Mouse (Mus musculus): ENCODE results near the gene Ccdc185. TPM values are rescaled to one million over a fixed set of nuclear protein-coding genes. Genes with fewer than 3 reads are reported as not detected.

Gene Ccdc185
- not detected for total RNA-seq (2021)
- long read RNA-seq, experiment 1: 0 reads
- long read RNA-seq, experiment 2: 0 reads

DNA sequence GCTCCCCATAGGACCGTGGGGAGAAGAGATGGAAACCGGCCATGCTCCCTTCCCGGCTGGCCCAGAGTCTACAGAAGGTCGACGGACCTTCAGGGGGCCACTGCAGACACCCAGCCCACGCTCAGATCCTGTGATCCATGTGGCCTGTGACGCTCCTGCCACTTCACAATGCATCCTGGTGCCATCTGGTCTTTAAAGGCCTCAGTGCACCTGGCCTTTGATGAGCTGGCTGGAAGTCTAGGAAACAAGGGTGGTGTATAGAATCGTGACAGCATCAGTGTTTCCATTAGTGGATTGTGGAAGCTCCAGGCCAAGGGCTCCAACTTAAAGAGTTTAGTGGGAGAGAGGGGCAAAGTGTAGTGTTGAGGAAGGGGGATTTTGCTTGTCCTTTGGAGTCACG, at the start of gene Ccdc185:
TSS of gene Ccdc185 (minus strand) at position 101 of the 400 bp plus-strand sequence.
- intact Hi-C loops (cut with DNase I): no loop called here
- no peak for DNase-seq

- intact Hi-C loops (cut with DNase I): loop anchor here (5.0 kb wide), 1 partner anchor 90 kb away; no protein-coding TSS in a partner anchor
- no peak for DNase-seq
Measured at GRCm38 (mm10) chr1:182797048-182797447, 48.1 kb upstream of the Ccdc185 start.

GRCm38 (mm10) chr1:182794628-182795027, 45.6 kb upstream of the Ccdc185 start:
- intact Hi-C loops (cut with DNase I): loop anchor here (5.0 kb wide), 1 partner anchor 93 kb away; no protein-coding TSS in a partner anchor
- no peak for DNase-seq

GRCm38 (mm10) chr1:182794221-182794620, 45.2 kb upstream of the Ccdc185 start:
- DNase-seq: no peak
- intact Hi-C loops (cut with DNase I): no loop called here

- intact Hi-C loops (cut with DNase I): no loop called here
- peak; percentile 57 to 66 for DNase-seq
Measured at GRCm38 (mm10) chr1:182792521-182793071, 43.6 kb upstream of the Ccdc185 start.

GRCm38 (mm10) chr1:182788896-182789295, 39.9 kb upstream of the Ccdc185 start:
- DNase-seq: no peak
- intact Hi-C loops (cut with DNase I): no loop called here

- no peak for DNase-seq
- intact Hi-C loops (cut with DNase I): no loop called here
Measured at GRCm38 (mm10) chr1:182787030-182787429, 38.0 kb upstream of the Ccdc185 start.

DNA sequence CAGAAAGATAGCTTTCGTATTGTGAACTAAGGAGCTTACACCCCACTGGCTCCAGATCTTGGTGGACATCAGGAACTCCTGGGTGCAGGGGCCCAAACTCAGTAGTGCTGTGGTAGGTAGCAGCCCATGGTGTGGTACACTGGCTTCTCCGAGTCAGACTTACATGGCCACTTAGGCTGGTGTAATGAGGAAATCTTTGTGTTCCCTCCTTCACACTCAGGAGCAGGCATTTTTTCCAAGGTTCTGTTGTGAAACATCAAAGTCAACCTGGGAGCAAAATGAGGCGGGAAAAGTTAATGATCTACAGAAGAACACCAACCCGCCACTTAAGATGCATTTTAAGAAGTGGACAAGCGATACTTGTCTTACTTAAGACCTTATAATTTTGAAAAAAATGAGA, 36.5 kb upstream of the Ccdc185 start:
- DNase-seq: no peak
- intact Hi-C loops (cut with DNase I): no loop called here

DNA sequence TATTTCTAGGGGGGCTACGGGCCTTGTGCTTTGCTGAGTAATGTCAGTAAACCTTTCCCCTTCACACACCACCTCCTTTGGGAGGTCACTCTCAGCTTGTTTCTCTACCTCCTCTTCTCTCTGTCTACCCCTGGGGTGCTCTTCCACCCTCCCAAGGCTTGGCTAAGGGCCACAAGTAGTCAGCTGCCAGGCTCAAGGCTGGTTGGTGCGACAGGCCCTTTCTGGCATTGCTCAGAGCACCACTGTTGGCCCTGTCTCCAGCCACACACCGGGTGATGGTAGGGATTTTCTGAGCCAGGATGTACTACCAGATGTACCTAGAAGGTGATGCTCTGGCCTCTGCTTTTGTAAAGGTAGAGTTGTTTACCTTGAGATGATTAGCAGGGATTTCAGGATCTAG, 35.8 kb upstream of the Ccdc185 start:
- no peak for DNase-seq
- intact Hi-C loops (cut with DNase I): no loop called here

GRCm38 (mm10) chr1:182783774-182784173, 34.8 kb upstream of the Ccdc185 start:
- intact Hi-C loops (cut with DNase I): no loop called here
- no peak for DNase-seq

DNA sequence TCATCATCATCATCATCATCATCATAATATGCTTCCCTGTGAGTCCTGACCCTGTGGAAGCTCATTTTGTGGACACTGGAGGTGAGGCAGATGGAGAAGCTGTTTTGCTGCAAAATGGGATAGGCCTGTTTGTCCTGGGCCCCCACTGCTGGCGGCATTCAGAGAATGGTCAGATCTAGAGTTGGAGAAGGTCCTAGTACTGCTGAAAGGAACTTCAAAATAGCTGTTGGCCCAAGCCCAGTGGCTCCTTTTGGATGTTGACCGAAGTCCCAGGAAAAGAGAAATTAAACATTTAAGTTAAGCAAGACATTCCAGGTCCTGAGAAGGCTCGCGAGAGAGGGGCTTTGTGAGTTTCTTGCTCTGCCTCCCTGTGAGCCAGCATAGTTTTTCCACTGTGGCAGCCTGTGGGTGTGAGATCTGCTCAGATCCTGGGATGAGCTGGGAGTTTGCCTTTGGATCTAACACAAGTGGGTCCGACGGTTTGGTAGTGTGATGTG, 30.1 kb upstream of the Ccdc185 start:
- intact Hi-C loops (cut with DNase I): no loop called here
- DNase-seq: no peak

DNA sequence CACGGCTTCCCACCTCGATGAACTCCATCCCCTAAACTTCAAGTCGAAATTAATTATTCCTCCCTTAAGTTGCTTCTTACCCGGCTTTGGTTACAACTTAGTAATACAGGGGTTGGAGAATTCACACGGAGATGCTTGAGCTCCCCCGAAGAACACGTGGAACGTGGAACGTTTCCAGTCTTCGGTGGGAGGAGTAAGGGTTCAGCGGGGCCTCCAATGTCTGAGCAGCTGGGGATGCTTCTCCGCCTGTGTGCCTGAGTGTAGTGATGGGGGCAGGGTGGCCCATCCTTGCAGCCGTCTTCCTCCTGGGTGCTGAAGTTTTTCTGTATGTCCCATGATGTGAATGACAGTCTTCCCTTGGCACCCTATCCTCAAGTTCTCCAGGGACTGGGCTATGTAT, 29.2 kb upstream of the Ccdc185 start:
- intact Hi-C loops (cut with DNase I): no loop called here
- DNase-seq: no peak

DNA sequence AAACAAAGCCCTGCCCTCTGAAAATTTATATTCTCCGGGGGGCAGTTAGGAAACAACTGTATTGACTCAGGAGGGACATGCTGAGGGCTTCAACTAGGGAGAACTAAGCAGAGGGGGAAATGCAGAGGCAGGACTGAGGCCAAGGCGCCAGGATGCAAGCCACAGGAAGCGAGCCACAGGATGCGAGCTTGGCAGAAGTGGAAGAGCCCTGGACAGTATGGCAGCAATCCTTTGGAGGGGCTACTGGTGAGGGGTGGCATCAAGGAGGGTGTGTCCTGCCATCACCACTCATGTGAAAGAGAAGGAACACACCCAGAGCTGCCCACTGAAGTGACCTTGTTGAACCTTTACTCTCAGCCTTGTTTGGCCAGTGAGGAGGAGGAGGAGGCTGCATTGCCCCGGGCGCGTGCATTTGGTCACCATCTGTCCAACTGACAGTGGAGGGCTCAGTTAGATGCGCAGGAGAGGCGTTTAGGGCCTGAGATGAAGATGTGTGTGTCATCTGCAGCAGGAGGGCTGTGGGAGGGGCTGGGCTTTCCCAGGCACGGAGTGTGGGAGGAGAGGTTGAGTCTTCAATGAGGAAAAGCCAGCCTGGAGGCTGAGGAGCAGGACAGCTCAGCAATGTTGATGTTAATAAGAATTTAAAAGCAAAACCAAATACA, 27.9 kb upstream of the Ccdc185 start:
- no peak for DNase-seq
- intact Hi-C loops (cut with DNase I): no loop called here

GRCm38 (mm10) chr1:182775576-182775975, 26.6 kb upstream of the Ccdc185 start:
- intact Hi-C loops (cut with DNase I): no loop called here
- DNase-seq: no peak

- intact Hi-C loops (cut with DNase I): no loop called here
- no peak for DNase-seq
Measured at GRCm38 (mm10) chr1:182764541-182765281, 15.7 kb upstream of the Ccdc185 start.

GRCm38 (mm10) chr1:182763716-182764461, 14.9 kb upstream of the Ccdc185 start, which contains the start of gene Susd4:
TSS of gene Susd4 (plus strand) at chr1:182763860.
- no peak for DNase-seq
- intact Hi-C loops (cut with DNase I): no loop called here

- intact Hi-C loops (cut with DNase I): no loop called here
- no peak for DNase-seq
Measured at GRCm38 (mm10) chr1:182763191-182763715, 14.3 kb upstream of the Ccdc185 start.

- intact Hi-C loops (cut with DNase I): no loop called here
- DNase-seq: no peak
Measured at GRCm38 (mm10) chr1:182758783-182759182, 9.8 kb upstream of the Ccdc185 start.

DNA sequence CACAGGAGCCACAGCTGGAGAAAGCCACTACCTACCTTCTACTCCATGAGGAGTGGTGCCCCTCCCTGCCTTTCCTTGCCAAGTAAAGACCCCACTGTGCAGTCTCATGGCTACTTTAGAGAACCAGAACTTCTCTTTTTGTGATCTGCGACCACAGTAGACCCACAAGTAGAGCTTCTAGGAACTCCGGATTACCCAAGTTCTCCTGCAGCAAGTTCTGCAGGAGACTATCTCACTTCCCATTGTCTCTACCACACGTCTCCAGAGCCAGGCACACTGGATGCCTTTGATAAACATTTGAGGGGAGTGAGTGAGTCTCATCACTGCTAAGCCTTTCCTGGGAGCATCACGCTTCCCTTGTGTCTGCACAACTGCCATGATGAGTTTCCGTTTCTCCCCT, 5.9 kb upstream of the Ccdc185 start:
- intact Hi-C loops (cut with DNase I): no loop called here
- no peak for DNase-seq

DNA sequence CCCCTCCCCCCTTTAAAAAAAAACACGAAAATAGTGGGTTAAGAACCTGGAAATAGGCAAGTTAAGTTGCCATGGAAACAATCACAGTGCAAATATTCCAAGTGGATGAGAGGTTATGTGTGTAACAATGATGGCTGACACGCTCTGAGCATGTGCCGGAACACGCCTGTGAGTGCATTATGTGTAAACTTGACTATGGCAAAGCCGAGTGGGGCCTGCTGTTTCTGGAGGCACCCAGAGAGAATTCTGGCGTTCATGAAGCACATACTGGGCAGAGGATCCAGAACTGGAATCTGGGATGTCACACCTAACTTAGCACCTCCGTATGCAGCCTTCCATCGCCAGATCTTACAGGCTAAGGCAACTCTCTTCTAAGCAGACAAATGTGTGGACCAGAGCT, 4.7 kb upstream of the Ccdc185 start:
- DNase-seq: no peak

More for the DNA sequence above, 4.7 kb upstream of the Ccdc185 start:
- intact Hi-C loops (cut with DNase I): no loop called here

All from gastrocnemius, postnatal 36 days (tissue).